Mouse (Mus musculus) CH12.LX (cell line): ENCODE measurements around the gene Eri3. TPM values are rescaled to one million over a fixed set of nuclear protein-coding genes. Genes with fewer than 3 reads are reported as not detected.

Experiments
- DNase-seq: peaks from one replicate; pipeline ENCODE4 v3.0.0-alpha.2; 2013; ENCODE audit errors: extremely low read depth
- H3K27ac ChIP-seq: 2 replicates; pipeline ENCODE4 v1.5.1; 2012; ENCODE audit warnings: low read depth, mild to moderate bottlenecking, control low read depth, moderate library complexity; ENCODE audit not compliant: insufficient read depth
- H3K27me3 ChIP-seq: replicated peaks from 2 replicates; pipeline ENCODE3; 2012; ENCODE audit warnings: inconsistent platforms
- H3K36me3 ChIP-seq, 2 experiments: replicated peaks in 1 of 2; 2 replicates each; pipeline versions ENCODE3 to v1.6.1; 2012; ENCODE audit warnings: inconsistent platforms in 1 of 2, low read length in 1 of 2, mild to moderate bottlenecking in 1 of 2, mixed read lengths in 1 of 2, moderate library complexity in 1 of 2; ENCODE audit not compliant: control insufficient read depth in 1 of 2, insufficient read depth in 1 of 2
- H3K4me1 ChIP-seq, 2 experiments: 2 replicates each; pipeline ENCODE4 v1.6.1; 2012; ENCODE audit warnings: inconsistent platforms in 1 of 2, moderate library complexity in 1 of 2; ENCODE audit not compliant: insufficient read depth in 2 of 2, control insufficient read depth in 1 of 2
- H3K4me2 ChIP-seq: 2 replicates; pipeline ENCODE4 v1.6.1; 2012; ENCODE audit warnings: low read depth, mild to moderate bottlenecking, control low read depth; ENCODE audit not compliant: poor library complexity, insufficient read depth, severe bottlenecking
- H3K4me3 ChIP-seq, 3 experiments: fragments of 150-350 bp in 1 of 3; sonication (generic) in 1 of 3; replicated peaks in 1 of 3; 2 replicates each; pipeline versions ENCODE3 to v1.5.1; 2011 to 2012; ENCODE audit warnings: low read depth in 2 of 3, low read length in 2 of 3, mild to moderate bottlenecking in 2 of 3, moderate library complexity in 2 of 3, control low read depth in 1 of 3, improper control_type of control experiment in 1 of 3, inconsistent platforms in 1 of 3, mixed read lengths in 1 of 3; ENCODE audit not compliant: poor library complexity in 1 of 3
- H3K79me2 ChIP-seq: replicated peaks from 2 replicates; pipeline ENCODE4 v1.6.1; 2012; ENCODE audit warnings: mild to moderate bottlenecking, moderate library complexity; ENCODE audit not compliant: control insufficient read depth, poor library complexity, insufficient read depth, severe bottlenecking; ENCODE audit errors: extremely low read depth
- H3K9ac ChIP-seq: 2 replicates; pipeline ENCODE4 v1.6.1; 2012; ENCODE audit warnings: low read depth, mild to moderate bottlenecking, control low read depth, moderate library complexity; ENCODE audit not compliant: insufficient read depth
- H3K9me3 ChIP-seq: replicated peaks from 2 replicates; pipeline ENCODE3; 2012; ENCODE audit warnings: low read length, inconsistent platforms, mixed read lengths
- CHD1 ChIP-seq: IDR thresholded peaks from 2 replicates; pipeline ENCODE4 v1.6.1; 2012; ENCODE audit warnings: low read depth, low read length, improper control_type of control experiment, inconsistent platforms
- CTCF ChIP-seq, 2 experiments: IDR thresholded peaks in 1 of 2; conservative IDR thresholded peaks in 1 of 2; 2 replicates each; pipeline ENCODE4 v1.5.1; 2011 to 2012; ENCODE audit warnings: low read depth in 2 of 2, low read length in 2 of 2, improper control_type of control experiment in 1 of 2, inconsistent platforms in 1 of 2, mild to moderate bottlenecking in 1 of 2, moderate library complexity in 1 of 2
- E2F4 ChIP-seq: IDR thresholded peaks from 2 replicates; pipeline ENCODE4 v1.6.1; 2011; ENCODE audit warnings: low read depth, low read length, improper control_type of control experiment; ENCODE audit not compliant: insufficient replicate concordance
- ELF1 ChIP-seq: IDR thresholded peaks from 2 replicates; pipeline ENCODE4 v1.6.1; 2014; ENCODE audit warnings: low read depth, mild to moderate bottlenecking, inconsistent platforms, low read length, improper control_type of control experiment
- ETS1 ChIP-seq: conservative IDR thresholded peaks from 2 replicates; pipeline ENCODE4 v1.6.1; 2012; ENCODE audit warnings: low read depth, mild to moderate bottlenecking, inconsistent platforms, low read length, improper control_type of control experiment, moderate library complexity
- GABPA ChIP-seq: IDR thresholded peaks from 2 replicates; pipeline ENCODE4 v1.6.1; 2012; ENCODE audit warnings: low read depth, low read length, improper control_type of control experiment, inconsistent platforms; ENCODE audit not compliant: insufficient replicate concordance
- HCFC1 ChIP-seq: IDR thresholded peaks from 2 replicates; pipeline ENCODE4 v1.6.1; 2012; ENCODE audit warnings: low read depth, mild to moderate bottlenecking, inconsistent platforms, low read length, improper control_type of control experiment
- IRF4 ChIP-seq: IDR thresholded peaks from 2 replicates; pipeline ENCODE4 v1.6.1; 2014; ENCODE audit warnings: low read depth, mild to moderate bottlenecking, inconsistent platforms, low read length, improper control_type of control experiment
- JUN ChIP-seq: IDR thresholded peaks from 2 replicates; pipeline ENCODE4 v1.6.1; 2011; ENCODE audit warnings: low read depth, mild to moderate bottlenecking, low read length, improper control_type of control experiment, moderate library complexity; ENCODE audit not compliant: insufficient read depth
- KAT2A ChIP-seq: IDR thresholded peaks from 2 replicates; pipeline ENCODE4 v1.6.1; 2012; ENCODE audit warnings: low read length, improper control_type of control experiment, inconsistent platforms; ENCODE audit not compliant: insufficient replicate concordance
- MAFK ChIP-seq: IDR thresholded peaks from 2 replicates; pipeline ENCODE4 v1.6.1; 2011; ENCODE audit warnings: low read length, improper control_type of control experiment; ENCODE audit not compliant: insufficient replicate concordance
- MAX ChIP-seq: IDR thresholded peaks from 2 replicates; pipeline ENCODE4 v1.6.1; 2011; ENCODE audit warnings: low read length, improper control_type of control experiment
- MAZ ChIP-seq: IDR thresholded peaks from 2 replicates; pipeline ENCODE4 v1.6.1; 2012; ENCODE audit warnings: low read depth, mild to moderate bottlenecking, inconsistent platforms, low read length, improper control_type of control experiment, moderate library complexity
- MXI1 ChIP-seq: IDR thresholded peaks from 2 replicates; pipeline ENCODE4 v1.6.1; 2011; ENCODE audit warnings: mild to moderate bottlenecking, low read depth, low read length, improper control_type of control experiment
- MYC ChIP-seq: IDR thresholded peaks from 2 replicates; pipeline ENCODE4 v1.6.1; 2011; ENCODE audit warnings: low read depth, mild to moderate bottlenecking, improper control_type of control experiment, low read length
- NELFE ChIP-seq: IDR thresholded peaks from 2 replicates; pipeline ENCODE4 v1.6.1; 2011; ENCODE audit warnings: low read depth, low read length, improper control_type of control experiment
- NRF1 ChIP-seq: IDR thresholded peaks from 2 replicates; pipeline ENCODE4 v1.6.1; 2014; ENCODE audit warnings: low read depth, mild to moderate bottlenecking, inconsistent platforms, low read length, improper control_type of control experiment, moderate library complexity
- POLR2A ChIP-seq: IDR thresholded peaks from 2 replicates; pipeline ENCODE4 v1.6.1; 2011; ENCODE audit warnings: low read depth, mild to moderate bottlenecking, improper control_type of control experiment, low read length
- SIN3A ChIP-seq: IDR thresholded peaks from 2 replicates; pipeline ENCODE4 v1.6.1; 2012; ENCODE audit warnings: low read length, improper control_type of control experiment, inconsistent platforms
- SMC3 ChIP-seq: IDR thresholded peaks from 2 replicates; pipeline ENCODE4 v1.6.1; 2011; ENCODE audit warnings: low read depth, low read length, improper control_type of control experiment
- TCF12 ChIP-seq: IDR thresholded peaks from 2 replicates; pipeline ENCODE4 v1.6.1; 2014; ENCODE audit warnings: low read depth, mild to moderate bottlenecking, inconsistent platforms, low read length, improper control_type of control experiment
- USF2 ChIP-seq: conservative IDR thresholded peaks from 2 replicates; pipeline ENCODE4 v1.6.1; 2011; ENCODE audit warnings: low read depth, low read length, improper control_type of control experiment
- ZC3H11A ChIP-seq: IDR thresholded peaks from 2 replicates; pipeline ENCODE4 v1.6.1; 2012; ENCODE audit warnings: low read depth, mild to moderate bottlenecking, inconsistent platforms, low read length, improper control_type of control experiment
- ZKSCAN1 ChIP-seq: IDR thresholded peaks from 2 replicates; pipeline ENCODE4 v1.6.1; 2012; ENCODE audit warnings: low read depth, inconsistent platforms, low read length, improper control_type of control experiment, borderline replicate concordance
- ZNF384 ChIP-seq: IDR thresholded peaks from 2 replicates; pipeline ENCODE4 v1.6.1; 2012; ENCODE audit warnings: low read depth, low read length, improper control_type of control experiment, inconsistent platforms
- dilution Hi-C: fragments of 300-500 bp; cut with MboI; formaldehyde crosslinking; loops from 2 replicates; pipeline ENCODE4 v1.14.3; 2020; ENCODE audit warnings: low sequenced_read_pairs; ENCODE audit not compliant: extremely low pct_unique_long_range_greater_than_20kb, extremely low pct_ligation_motif_present
- in situ Hi-C: fragments of 300-500 bp; cut with MboI; formaldehyde crosslinking; loops from 3 replicates; pipeline ENCODE4 v1.14.3; 2019; ENCODE audit warnings: low sequenced_read_pairs, low pct_ligation_motif_present, low pct_unique_long_range_greater_than_20kb, mixed read lengths
- polyA plus RNA-seq: library from polyadenylated mRNA; unstranded; fragments of >175 nt; gene quantifications from 2 replicates; pipeline ENCODE4 v1.2.1, GENCODE M21; 2012; ENCODE audit warnings: low read depth; ENCODE audit not compliant: insufficient read length
- total RNA-seq, 2 experiments: library from RNA; depleted of rRNA; stranded (reverse); fragments of 300-350 nt in 1 of 2; fragments of >200 nt in 1 of 2; gene quantifications; 2 replicates each; pipeline ENCODE4 v1.2.3; 2012 to 2014

The Eri3 gene
- total and polyA plus RNA-seq, 3 experiments: 31.2 to 38.0 (median 31.9) TPM

- no peak overlapping the region for H3K27ac ChIP-seq
- H3K4me3 ChIP-seq: no peak overlapping the region
- H3K4me1 ChIP-seq: no peaks in the 10 kb centered on the region
- H3K79me2 ChIP-seq: no peaks in the 10 kb centered on the region
- H3K9me3 ChIP-seq: no peaks in the 10 kb centered on the region
- dilution Hi-C loops (no loop called here), in situ Hi-C loops (no loop called here)
- no peak overlapping the region for H3K9ac ChIP-seq
- H3K4me2 ChIP-seq: no peak overlapping the region
- no peak for DNase-seq
- H3K36me3 ChIP-seq: peaks cover 26 to 92% of the 10 kb centered on the region in 2 experiments
- TF ChIP-seq TCF12 (no peak), MYC (no peak), POLR2A (no peak), ZC3H11A (no peak), NELFE (no peak), NRF1 (no peak), USF2 (no peak), CTCF (conservative IDR thresholded peaks at IDR 0.05 in 1 of 2, IDR thresholded peaks at IDR 0.05 in 1 of 2; ENCODE audit: low read depth in 2 of 2, low read length in 2 of 2) (no peak), CHD1 (no peak), E2F4 (no peak), ZKSCAN1 (no peak), MAFK (no peak), SMC3 (no peak), ELF1 (no peak), GABPA (no peak), ETS1 (no peak), IRF4 (no peak), HCFC1 (no peak), SIN3A (no peak), MXI1 (no peak)
- no peaks in the 10 kb centered on the region for H3K27me3 ChIP-seq
These were observed 59.3 kb downstream of the Eri3 start for GRCm38 (mm10) chr4:117609371-117610039.

- peaks cover 38 to 92% of the 10 kb centered on the region in 2 experiments for H3K36me3 ChIP-seq
- no peak overlapping the region for H3K4me3 ChIP-seq
- no peak overlapping the region for H3K4me2 ChIP-seq
- dilution Hi-C loops: no loop called here
- no peak for DNase-seq
- H3K9ac ChIP-seq: no peak overlapping the region
- H3K4me1 ChIP-seq: no peaks in the 10 kb centered on the region
- H3K27me3 ChIP-seq: no peaks in the 10 kb centered on the region
- in situ Hi-C loops: no loop called here
- H3K9me3 ChIP-seq: no peaks in the 10 kb centered on the region
- TF ChIP-seq KAT2A (no peak), SMC3 (no peak), POLR2A (no peak), ZNF384 (no peak), MAX (no peak), IRF4 (no peak), MAZ (no peak), TCF12 (no peak), NELFE (no peak), JUN (no peak)
- H3K27ac ChIP-seq: no peak overlapping the region
- no peaks in the 10 kb centered on the region for H3K79me2 ChIP-seq
These were observed 61.2 kb downstream of the Eri3 start for GRCm38 (mm10) chr4:117611385-117611784.
